Mouse (Mus musculus): ENCODE results near the gene Fam171a2.
"Not testable (repeated sequence)": the region's sequence is repeated elsewhere in the genome, so short reads cannot be mapped to it uniquely, and the experiment has no call there.

Gene Fam171a2

GRCm38 (mm10) chr11:102393719-102394420 lies 53.6 kb downstream of the Fam171a2 start:
- no peak for DNase-seq (ENCODE audit: low spot score)

GRCm38 (mm10) chr11:102393238-102393634 lies 54.2 kb downstream of the Fam171a2 start, which contains the start of gene Rundc3a:
Gene Rundc3a (plus strand): TSS chr11:102393403.
- DNase-seq (ENCODE audit: low spot score): peak; percentile 64

DNA sequence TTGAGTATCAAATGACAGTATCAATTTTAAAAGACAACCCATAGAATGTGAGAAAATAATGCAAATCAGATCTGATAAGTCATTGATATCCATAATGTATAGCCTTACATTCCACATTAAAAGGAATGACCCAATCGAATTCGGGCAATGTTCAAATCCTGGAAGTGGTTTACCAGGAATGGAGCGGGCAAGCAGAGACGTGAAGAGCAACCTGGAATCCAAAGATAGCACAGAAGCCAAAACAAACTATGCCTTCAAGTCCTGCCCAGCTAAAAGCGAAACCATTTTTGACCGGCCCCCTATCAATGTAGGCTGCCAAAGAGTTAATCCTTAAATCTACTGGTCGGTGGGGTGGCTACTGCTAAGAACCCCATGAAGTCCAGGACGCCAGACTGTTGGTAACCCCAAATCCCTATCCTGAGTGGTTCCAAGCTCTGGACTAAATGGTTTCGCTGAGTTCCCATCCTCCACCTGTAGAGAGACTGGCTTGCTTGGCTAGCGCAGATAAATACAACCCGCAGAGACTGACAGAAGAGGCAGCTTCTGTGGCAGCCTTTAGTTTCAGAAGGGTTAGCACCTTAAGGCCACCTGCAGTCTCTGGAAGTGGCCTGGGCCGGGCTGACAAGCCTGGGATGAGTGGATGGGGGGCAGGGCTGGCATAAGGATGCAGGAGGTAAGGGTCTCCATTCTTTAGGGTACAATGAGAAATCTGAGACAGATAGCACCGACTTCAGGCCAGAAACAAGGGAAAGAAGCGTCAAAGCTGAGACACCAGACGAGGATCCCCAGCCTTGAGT lies 54.8 kb downstream of the Fam171a2 start:
- DNase-seq (ENCODE audit: low spot score): no peak

DNA sequence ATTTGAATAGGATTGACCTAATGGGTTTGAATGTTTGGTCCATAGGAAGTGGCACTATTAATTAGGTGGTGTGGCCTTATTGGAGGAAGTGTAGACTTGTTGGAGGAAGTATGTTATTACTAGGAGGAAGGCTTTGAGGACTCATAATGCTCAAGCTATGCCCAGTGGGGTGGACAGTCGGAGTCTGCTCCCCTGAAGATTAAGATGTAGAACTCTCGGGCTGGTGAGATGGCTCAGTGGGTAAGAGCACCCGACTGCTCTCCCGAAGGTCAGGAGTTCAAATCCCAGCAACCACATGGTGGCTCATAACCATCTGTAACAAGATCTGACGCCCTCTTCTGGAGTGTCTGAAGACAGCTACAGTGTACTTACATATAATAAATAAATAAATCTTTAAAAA lies 58.0 kb downstream of the Fam171a2 start:
- DNase-seq (ENCODE audit: low spot score): not testable (repeated sequence)

Data from urinary bladder, postnatal 25 days (tissue).